ENCODE assay signal across 1 mouse cellular context in genomic region chr14:51278515-51278914, GRCm38 (mm10). TPM values are rescaled to one million over a fixed set of nuclear protein-coding genes. Genes with fewer than 3 reads are reported as not detected.
"Had no signal": no experiment of that assay in that cellular context is flagged by ENCODE, and none has a peak within 500 bp of the region (broad histone marks: within the 10 kb centered on the region; RNA-seq: fewer than 3 reads in every experiment).

No protein-coding gene starts in this region.

RNA-seq across cellular contexts. Expression of gene Rnase2a, which starts 22.6 kb away (rescaled TPM):
- total RNA-seq: neutrophil, adult 5-6 weeks had no signal
